Mouse (Mus musculus): ENCODE data around the gene Golim4.
A peak's percentile ranks its signal among the peaks of the same experiment; 100 is the strongest.

The Golim4 gene

DNA sequence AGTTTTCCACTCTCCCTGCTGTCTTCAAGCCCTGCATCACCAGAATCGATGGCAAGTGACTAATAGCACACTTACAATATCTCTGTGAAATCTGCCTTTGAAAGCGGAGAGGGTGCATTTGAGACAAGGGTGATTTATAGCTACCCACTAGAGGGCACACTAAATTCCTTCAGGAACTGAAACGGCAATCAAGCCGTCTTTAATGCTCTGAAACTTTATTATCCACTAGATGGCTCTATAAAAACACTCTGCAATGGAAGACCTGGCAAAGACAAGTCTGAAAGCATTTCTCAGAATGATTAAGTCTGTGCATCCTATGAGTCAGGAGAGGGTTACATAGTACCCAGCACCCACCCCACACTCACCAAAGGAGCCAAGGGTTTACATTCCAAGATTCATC lies 46.5 kb downstream of the Golim4 start:
- Histone ChIP-seq H3K9me3 (ENCODE audit: low read length) (no peaks in the 10 kb centered on the region), H3K4me3 (replicated peaks; ENCODE audit: low read length) (no peak overlapping the region), H3K27me3 (ENCODE audit: insufficient read depth, low read length) (no peaks in the 10 kb centered on the region), H3K4me1 (replicated peaks; ENCODE audit: low read depth, low read length) (no peaks in the 10 kb centered on the region), H3K36me3 (ENCODE audit: insufficient read depth, low read length) (no peaks in the 10 kb centered on the region)
- TF ChIP-seq CTCF (conservative IDR thresholded peaks at IDR 0.05; ENCODE audit: low read length) (peak; percentile 32), NANOG (IDR thresholded peaks at IDR 0.05; ENCODE audit: borderline replicate concordance, low read length) (no peak)

DNA sequence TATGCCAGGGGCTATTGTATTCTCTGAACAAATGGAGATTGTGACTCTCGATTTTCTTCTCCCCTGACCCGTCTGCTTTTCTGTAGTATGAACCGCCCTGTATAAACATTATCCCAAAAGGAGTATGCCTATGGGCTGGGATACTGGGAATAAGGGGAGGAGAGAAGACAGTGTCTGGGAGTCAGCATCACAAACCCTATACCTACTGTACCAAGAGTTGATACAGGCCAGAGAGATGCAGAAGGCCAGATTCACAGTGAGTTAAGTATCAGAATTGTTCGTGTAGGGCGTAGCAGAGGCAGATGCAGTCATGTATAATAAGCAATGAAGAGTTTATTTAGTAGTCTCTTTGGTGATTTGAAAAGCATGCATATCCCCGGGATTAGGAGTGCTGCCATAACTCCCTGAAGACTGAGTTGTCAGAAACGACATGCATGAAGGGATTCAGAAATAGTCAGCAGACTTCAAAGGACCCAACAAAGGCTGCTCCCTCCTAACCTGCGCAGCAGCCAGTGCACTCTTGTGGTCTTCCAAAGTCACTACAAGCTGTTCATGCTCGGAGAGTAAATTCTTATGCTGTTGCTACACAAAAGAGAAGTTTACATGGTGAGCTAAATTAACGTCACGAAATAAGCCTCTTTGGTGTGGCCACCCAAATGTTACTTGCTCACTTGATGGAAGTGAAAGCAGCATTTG lies 54.7 kb downstream of the Golim4 start:
- no peaks in the 10 kb centered on the region for H3K36me3 ChIP-seq (ENCODE audit: insufficient read depth, low read length)
- no peak overlapping the region for H3K4me3 ChIP-seq (replicated peaks; ENCODE audit: low read length)
- no peaks in the 10 kb centered on the region for H3K4me1 ChIP-seq (replicated peaks; ENCODE audit: low read depth, low read length)
- peak; percentile 11; the same call in 1 of the 2 replicates for TF ChIP-seq CTCF (conservative IDR thresholded peaks at IDR 0.05; ENCODE audit: low read length)
- TF ChIP-seq NANOG (IDR thresholded peaks at IDR 0.05; ENCODE audit: borderline replicate concordance, low read length), result no peak
- TF ChIP-seq POU5F1 (IDR thresholded peaks at IDR 0.05; ENCODE audit: borderline replicate concordance, low read length), result no peak
- no peaks in the 10 kb centered on the region for H3K27me3 ChIP-seq (ENCODE audit: insufficient read depth, low read length)
- H3K9me3 ChIP-seq (ENCODE audit: low read length), result no peaks in the 10 kb centered on the region

DNA sequence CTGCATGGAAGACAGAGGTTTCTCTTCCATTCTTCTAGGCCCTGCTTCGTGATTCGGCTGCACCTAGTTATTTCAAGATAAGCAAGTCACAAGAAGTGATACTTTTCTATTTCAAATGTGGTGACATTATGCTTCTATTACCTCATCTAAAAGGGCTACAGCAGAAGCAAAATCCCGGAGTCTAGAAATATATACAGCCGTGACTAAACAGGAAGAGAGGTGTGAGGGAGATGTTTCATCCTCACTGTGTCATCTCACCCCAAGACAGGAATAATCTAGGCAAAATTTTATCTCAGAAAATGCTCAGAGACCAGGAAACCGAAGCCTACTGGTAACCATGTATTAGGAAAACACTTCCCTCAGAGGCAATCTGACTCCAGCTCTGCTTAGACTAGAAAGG lies 61.7 kb downstream of the Golim4 start:
- no peaks in the 10 kb centered on the region for H3K4me1 ChIP-seq (replicated peaks; ENCODE audit: low read depth, low read length)
- H3K9me3 ChIP-seq (ENCODE audit: low read length), result no peaks in the 10 kb centered on the region
- no peak overlapping the region for H3K4me3 ChIP-seq (replicated peaks; ENCODE audit: low read length)
- H3K27me3 ChIP-seq (ENCODE audit: insufficient read depth, low read length), result no peaks in the 10 kb centered on the region
- no peaks in the 10 kb centered on the region; the same call in 1 of the 2 replicates for H3K36me3 ChIP-seq (ENCODE audit: insufficient read depth, low read length)
- TF ChIP-seq CTCF (conservative IDR thresholded peaks at IDR 0.05; ENCODE audit: low read length) (no peak), NANOG (IDR thresholded peaks at IDR 0.05; ENCODE audit: borderline replicate concordance, low read length) (no peak), POU5F1 (IDR thresholded peaks at IDR 0.05; ENCODE audit: borderline replicate concordance, low read length) (no peak)

DNA sequence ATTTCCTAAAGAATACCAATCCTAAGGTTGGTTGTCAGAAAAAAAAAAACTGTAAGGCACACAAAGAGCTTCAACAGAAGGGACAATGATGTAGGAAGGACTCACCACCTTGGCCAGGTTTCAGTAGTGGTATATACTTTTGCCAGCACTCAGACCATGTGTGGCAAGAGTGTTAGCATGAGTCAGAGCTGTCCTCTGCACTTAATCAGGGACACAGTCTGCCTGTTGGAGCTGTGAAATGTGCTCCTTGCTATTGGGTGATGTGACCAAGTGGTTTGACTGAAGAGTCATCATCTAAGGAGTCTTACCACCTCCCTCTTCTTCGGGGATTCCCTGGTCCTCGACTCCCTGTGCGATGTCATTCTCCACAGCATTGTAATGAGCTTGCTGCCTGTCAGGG lies 65.2 kb downstream of the Golim4 start:
- Histone ChIP-seq H3K36me3 (ENCODE audit: insufficient read depth, low read length) (no peaks in the 10 kb centered on the region; the same call in 1 of the 2 replicates), H3K27me3 (ENCODE audit: insufficient read depth, low read length) (no peaks in the 10 kb centered on the region), H3K4me3 (replicated peaks; ENCODE audit: low read length) (no peak overlapping the region), H3K9me3 (ENCODE audit: low read length) (no peaks in the 10 kb centered on the region), H3K4me1 (replicated peaks; ENCODE audit: low read depth, low read length) (no peaks in the 10 kb centered on the region)
- TF ChIP-seq POU5F1 (IDR thresholded peaks at IDR 0.05; ENCODE audit: borderline replicate concordance, low read length), result no peak
- no peak for TF ChIP-seq NANOG (IDR thresholded peaks at IDR 0.05; ENCODE audit: borderline replicate concordance, low read length)
- no peak for TF ChIP-seq CTCF (conservative IDR thresholded peaks at IDR 0.05; ENCODE audit: low read length)

DNA sequence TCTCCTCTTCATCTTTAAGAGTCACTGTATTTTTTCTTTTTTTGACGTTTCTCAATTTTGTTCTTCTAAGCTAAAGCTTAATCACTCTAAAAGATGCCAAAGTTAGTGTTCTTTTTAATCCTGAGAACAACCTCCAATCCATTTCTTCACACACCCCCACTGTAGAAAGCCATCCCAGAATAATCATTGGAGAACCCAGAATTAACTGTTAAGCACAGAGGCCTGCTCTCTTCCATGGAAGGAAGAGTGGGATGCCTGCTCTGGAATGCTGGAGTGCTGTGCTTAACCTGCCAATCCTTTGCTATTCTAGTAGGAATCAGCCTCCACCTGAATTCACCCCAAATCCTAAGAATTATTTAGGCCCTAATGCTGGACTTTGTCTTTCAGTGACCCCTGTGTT lies 67.4 kb downstream of the Golim4 start:
- no peaks in the 10 kb centered on the region for H3K27me3 ChIP-seq (ENCODE audit: insufficient read depth, low read length)
- no peaks in the 10 kb centered on the region; the same call in 1 of the 2 replicates for H3K36me3 ChIP-seq (ENCODE audit: insufficient read depth, low read length)
- H3K9me3 ChIP-seq (ENCODE audit: low read length), result no peaks in the 10 kb centered on the region
- H3K4me3 ChIP-seq (replicated peaks; ENCODE audit: low read length), result no peak overlapping the region
- H3K4me1 ChIP-seq (replicated peaks; ENCODE audit: low read depth, low read length), result no peaks in the 10 kb centered on the region
- TF ChIP-seq CTCF (conservative IDR thresholded peaks at IDR 0.05; ENCODE audit: low read length), result no peak

DNA sequence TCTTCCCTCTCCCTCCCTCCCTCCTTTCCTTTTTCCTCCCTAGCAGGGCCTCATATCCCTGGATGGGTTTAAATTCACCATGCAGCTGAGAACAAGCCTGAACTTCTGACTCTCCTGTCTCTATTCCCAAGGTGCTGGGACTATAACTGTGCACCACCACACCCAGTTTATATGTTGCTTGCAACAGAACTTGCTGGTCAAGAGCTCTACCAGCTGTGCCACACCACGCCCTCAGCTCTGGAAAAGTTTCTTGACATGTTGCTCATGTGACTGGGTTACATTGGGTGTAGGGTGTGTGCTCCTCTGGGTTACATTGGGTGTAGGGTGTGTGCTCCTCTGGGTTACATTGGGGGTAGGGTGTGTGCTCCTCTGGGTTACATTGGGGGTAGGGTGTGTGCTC lies 75.2 kb downstream of the Golim4 start:
- no peaks in the 10 kb centered on the region for H3K9me3 ChIP-seq (ENCODE audit: low read length)
- H3K4me1 ChIP-seq (replicated peaks; ENCODE audit: low read depth, low read length), result no peaks in the 10 kb centered on the region
- H3K27me3 ChIP-seq (ENCODE audit: insufficient read depth, low read length), result no peaks in the 10 kb centered on the region
- H3K36me3 ChIP-seq (ENCODE audit: insufficient read depth, low read length), result no peaks in the 10 kb centered on the region
- no peak overlapping the region for H3K4me3 ChIP-seq (replicated peaks; ENCODE audit: low read length)
- TF ChIP-seq NANOG (IDR thresholded peaks at IDR 0.05; ENCODE audit: borderline replicate concordance, low read length) (no peak), CTCF (conservative IDR thresholded peaks at IDR 0.05; ENCODE audit: low read length) (no peak), POU5F1 (IDR thresholded peaks at IDR 0.05; ENCODE audit: borderline replicate concordance, low read length) (no peak)

DNA sequence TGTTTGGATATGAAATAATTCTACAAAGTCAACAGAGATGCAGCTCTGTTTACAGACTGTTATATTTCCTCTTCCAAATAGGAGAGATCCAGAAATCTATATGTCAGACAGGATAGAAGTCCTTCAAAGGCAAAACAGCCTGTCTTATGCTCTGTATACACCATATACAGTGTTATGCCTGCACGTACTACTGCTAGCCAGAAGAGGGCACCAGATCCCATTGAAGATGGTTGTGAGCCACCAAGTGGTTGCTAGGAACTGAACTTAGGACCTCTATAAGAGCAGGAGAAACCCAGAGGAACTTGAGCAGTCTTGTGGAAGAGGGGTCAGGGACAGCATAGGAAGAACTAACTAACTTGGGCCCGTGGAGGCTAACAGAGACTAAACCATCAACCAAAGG lies 77.5 kb downstream of the Golim4 start:
- H3K36me3 ChIP-seq (ENCODE audit: insufficient read depth, low read length), result no peaks in the 10 kb centered on the region
- no peaks in the 10 kb centered on the region for H3K4me1 ChIP-seq (replicated peaks; ENCODE audit: low read depth, low read length)
- H3K27me3 ChIP-seq (ENCODE audit: insufficient read depth, low read length), result no peaks in the 10 kb centered on the region
- H3K4me3 ChIP-seq (replicated peaks; ENCODE audit: low read length), result no peak overlapping the region
- TF ChIP-seq CTCF (conservative IDR thresholded peaks at IDR 0.05; ENCODE audit: low read length), result peak; percentile 73
- TF ChIP-seq POU5F1 (IDR thresholded peaks at IDR 0.05; ENCODE audit: borderline replicate concordance, low read length), result no peak
- TF ChIP-seq NANOG (IDR thresholded peaks at IDR 0.05; ENCODE audit: borderline replicate concordance, low read length), result no peak
- no peaks in the 10 kb centered on the region for H3K9me3 ChIP-seq (ENCODE audit: low read length)

DNA sequence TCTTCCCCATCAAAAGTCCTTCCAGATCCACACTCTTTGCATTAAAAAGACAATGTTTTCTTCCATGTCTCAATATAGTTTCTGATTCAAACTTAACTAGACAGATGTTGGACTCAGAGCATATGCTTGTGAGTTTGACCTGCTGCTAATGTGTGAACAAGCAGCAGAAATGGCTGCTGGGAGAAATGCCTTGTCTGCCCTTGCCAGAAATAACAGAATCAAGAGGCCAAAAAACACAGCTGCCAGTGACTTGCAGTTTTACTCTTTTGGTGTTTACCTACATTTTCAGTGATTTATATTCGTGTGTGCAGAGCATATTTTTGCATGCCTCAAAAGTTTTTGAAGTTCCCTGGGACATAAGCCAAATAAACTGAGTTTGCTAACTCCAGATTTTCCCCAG lies 87.9 kb downstream of the Golim4 start:
- H3K4me1 ChIP-seq (replicated peaks; ENCODE audit: low read depth, low read length), result peaks cover 7% of the 10 kb centered on the region; the same call in 1 of the 2 replicates
- no peaks in the 10 kb centered on the region for H3K9me3 ChIP-seq (ENCODE audit: low read length)
- TF ChIP-seq POU5F1 (IDR thresholded peaks at IDR 0.05; ENCODE audit: borderline replicate concordance, low read length) (no peak), NANOG (IDR thresholded peaks at IDR 0.05; ENCODE audit: borderline replicate concordance, low read length) (no peak), CTCF (conservative IDR thresholded peaks at IDR 0.05; ENCODE audit: low read length) (no peak)
- H3K36me3 ChIP-seq (ENCODE audit: insufficient read depth, low read length), result no peaks in the 10 kb centered on the region
- H3K4me3 ChIP-seq (replicated peaks; ENCODE audit: low read length), result no peak overlapping the region
- H3K27me3 ChIP-seq (ENCODE audit: insufficient read depth, low read length), result no peaks in the 10 kb centered on the region

DNA sequence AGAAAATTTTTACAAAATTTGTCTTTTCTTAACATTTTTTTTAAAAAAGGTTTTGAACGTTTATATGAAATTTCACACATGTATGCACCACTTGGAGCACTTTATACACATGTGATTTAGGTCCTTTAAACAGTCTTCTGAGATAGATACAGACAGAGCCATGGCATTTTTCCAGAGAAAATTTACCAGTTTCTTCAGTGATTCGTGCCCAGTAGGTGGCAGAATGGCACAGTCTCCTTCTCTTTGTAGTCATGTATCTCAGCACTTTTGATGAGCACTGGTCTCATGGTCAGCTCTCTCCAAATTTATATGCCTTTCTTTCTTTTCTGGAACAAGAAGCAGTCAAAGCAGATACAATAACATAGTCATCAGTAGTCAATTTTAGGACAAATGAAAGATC lies 92.5 kb downstream of the Golim4 start:
- Histone ChIP-seq H3K36me3 (ENCODE audit: insufficient read depth, low read length) (no peaks in the 10 kb centered on the region), H3K9me3 (ENCODE audit: low read length) (no peaks in the 10 kb centered on the region), H3K4me1 (replicated peaks; ENCODE audit: low read depth, low read length) (peaks cover 10% of the 10 kb centered on the region; the same call in 1 of the 2 replicates), H3K4me3 (replicated peaks; ENCODE audit: low read length) (no peak overlapping the region), H3K27me3 (ENCODE audit: insufficient read depth, low read length) (no peaks in the 10 kb centered on the region)
- TF ChIP-seq CTCF (conservative IDR thresholded peaks at IDR 0.05; ENCODE audit: low read length) (no peak), NANOG (IDR thresholded peaks at IDR 0.05; ENCODE audit: borderline replicate concordance, low read length) (no peak), POU5F1 (IDR thresholded peaks at IDR 0.05; ENCODE audit: borderline replicate concordance, low read length) (no peak)

All from E14TG2a.4 (cell line).